Mouse (Mus musculus): ENCODE measurements around the gene Erc2.

Gene Erc2

GRCm38 (mm10) chr14:28512805-28513590 is 890.8 kb downstream of the Erc2 start:
- no peak for DNase-seq

GRCm38 (mm10) chr14:28514171-28514570 is 891.9 kb downstream of the Erc2 start:
- no peak for DNase-seq

GRCm38 (mm10) chr14:28515331-28515730 is 893.1 kb downstream of the Erc2 start:
- DNase-seq = no peak

GRCm38 (mm10) chr14:28517631-28518560 is 895.7 kb downstream of the Erc2 start:
- DNase-seq = no peak

- no peak for DNase-seq
Measured at GRCm38 (mm10) chr14:28521106-28521505, 898.9 kb downstream of the Erc2 start.

GRCm38 (mm10) chr14:28522611-28523010 is 900.4 kb downstream of the Erc2 start:
- no peak for DNase-seq

GRCm38 (mm10) chr14:28525566-28525965 is 903.3 kb downstream of the Erc2 start:
- DNase-seq = no peak
